Mouse (Mus musculus): ENCODE measurements around the gene Ccdc160.

The Ccdc160 gene

DNA sequence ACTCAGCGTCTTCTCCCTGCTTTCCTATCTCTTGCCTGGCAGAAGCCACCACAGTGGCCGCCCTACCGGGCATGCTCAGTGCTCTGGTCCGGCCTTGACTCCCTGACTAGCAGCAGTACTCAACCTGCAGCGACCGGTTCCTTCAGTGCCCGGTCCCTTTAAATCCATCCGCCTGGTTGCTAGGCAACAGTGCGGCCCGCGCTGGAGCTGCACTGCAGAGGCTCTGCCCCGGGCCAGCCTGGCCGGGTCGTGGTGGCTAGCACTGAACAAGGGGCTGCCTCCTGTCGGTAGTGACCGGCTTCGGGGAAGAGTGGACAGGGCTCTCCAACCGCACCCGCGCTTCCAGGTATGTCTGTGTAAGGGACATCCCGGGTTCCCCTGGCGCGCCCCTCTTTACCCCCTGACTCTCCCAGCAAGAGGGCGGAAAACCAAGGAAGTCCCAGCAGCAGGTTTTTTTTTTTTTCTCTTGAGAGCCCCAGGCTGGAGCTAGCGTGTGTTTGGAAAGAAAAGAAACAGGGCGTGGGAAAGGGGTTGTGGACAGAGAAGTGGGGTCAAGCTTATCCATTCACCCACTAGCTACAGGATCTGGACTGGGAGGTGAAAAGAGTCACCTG is at the start of gene Ccdc160:
Ccdc160 (plus strand) TSS at position 221 of the 614 bp plus-strand sequence.
- in situ Hi-C loops (cut with MboI; ENCODE audit: low pct_unique_long_range_greater_than_20kb in 1 of 2, low sequenced_read_pairs in 2 of 2, unreplicated experiment in 1 of 2), result loop anchor here in 1 of 2 experiments (25.0 kb wide), 1 partner anchor 104 kb away; no protein-coding TSS in a partner anchor

DNA sequence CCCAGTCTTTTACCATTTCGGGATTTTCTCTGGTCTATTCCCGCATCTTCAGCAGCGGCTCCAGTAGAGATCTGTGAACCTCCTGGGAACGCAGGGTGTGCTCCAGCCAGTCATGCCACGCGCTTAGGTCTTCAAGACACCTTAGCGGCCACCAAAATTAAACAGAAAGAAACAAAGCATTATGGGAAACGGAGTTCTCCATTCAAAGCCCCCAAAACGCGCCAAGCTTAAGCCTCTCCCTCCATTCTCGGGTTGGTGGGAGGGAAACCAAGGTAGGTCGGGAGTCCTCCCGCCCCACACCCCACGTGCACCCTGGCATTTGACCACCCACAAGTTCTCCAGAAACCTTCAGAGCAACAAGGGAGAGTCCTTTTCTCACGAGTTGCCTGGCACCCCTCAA is 47.2 kb upstream of the Ccdc160 start:
- in situ Hi-C loops (cut with MboI; ENCODE audit: low pct_unique_long_range_greater_than_20kb in 1 of 2, low sequenced_read_pairs in 2 of 2, unreplicated experiment in 1 of 2), result no loop called here

DNA sequence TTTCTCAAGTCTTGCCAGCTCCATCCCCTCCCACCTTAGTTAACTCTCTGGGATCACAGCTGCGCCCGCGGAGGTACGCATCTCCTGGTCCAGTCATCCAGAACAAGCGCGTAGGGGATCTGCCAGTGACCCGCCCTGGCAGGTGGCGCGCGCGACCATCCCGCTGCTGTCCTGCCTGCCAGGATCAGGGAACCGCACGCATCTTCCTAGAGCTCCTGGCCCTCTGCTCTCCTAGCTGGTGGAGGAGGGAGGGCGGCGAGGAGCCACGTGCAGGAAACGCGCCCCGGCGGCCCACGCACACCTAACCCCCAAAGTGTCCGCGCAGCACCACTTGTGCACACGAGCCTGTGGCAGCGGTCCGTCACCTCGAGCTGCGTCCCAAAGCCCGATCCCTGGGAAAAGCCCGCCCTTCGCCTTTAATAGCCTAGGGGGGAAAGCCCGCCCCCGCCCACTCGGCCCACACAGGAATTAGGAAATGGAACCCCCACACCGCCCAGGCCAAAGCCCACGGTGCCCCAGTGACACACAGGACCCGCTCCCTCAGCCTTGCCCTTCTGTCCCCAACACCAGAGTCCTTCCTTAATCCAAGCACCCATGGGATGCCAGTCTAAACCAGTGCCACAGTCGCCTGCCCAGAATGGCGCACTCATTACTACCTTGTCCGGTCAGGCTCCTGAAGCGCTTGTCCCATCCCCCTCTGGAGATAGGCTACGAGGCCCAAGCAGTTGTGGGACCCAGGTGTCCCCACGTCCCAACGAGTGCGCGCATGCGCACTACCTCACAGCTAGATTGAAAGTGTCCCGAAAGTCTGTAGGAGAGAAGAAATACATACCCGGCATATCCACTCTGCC is 46.6 kb upstream of the Ccdc160 start:
- in situ Hi-C loops (cut with MboI; ENCODE audit: low pct_unique_long_range_greater_than_20kb in 1 of 2, low sequenced_read_pairs in 2 of 2, unreplicated experiment in 1 of 2), result no loop called here

DNA sequence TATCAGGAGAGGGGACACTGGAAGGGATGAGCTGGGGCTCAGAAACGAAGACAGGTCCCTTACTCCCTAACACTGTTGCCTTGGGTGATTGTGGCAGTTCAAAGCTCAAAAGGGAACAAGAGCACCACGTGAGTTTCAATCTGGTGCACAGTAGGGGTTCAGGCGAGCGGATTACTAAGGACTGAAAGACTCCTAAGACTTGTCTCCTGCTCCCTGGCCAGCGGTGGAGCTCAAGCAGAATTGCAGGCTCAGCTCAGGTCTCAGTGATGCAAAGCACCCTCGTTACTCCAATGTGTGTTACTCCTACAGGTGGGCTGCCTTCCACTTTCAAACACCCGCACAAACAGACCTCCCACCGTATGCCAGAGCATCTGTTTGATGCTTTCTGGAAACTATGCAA is 45.5 kb upstream of the Ccdc160 start:
- in situ Hi-C loops (cut with MboI; ENCODE audit: low pct_unique_long_range_greater_than_20kb in 1 of 2, low sequenced_read_pairs in 2 of 2, unreplicated experiment in 1 of 2), result no loop called here

DNA sequence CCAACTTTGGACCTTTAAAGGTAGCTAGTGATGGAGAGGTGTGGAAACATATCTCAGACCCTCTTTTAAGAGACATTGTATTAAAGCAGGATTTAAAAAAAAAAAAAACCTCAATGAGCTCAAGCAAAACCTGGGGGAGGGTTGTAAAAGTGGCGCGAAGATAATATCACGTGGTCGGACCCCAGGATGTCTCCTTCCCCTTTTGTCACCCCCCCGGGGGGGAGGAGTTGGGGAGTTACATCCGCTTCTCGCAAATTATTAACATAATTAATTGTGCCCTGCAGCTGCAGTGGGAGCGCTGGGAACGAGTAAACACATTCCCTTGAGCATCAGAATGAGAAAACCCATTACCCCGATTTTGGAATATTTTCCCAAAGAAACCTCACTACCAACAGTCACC is 45.1 kb upstream of the Ccdc160 start:
- in situ Hi-C loops (cut with MboI; ENCODE audit: low pct_unique_long_range_greater_than_20kb in 1 of 2, low sequenced_read_pairs in 2 of 2, unreplicated experiment in 1 of 2), result no loop called here

DNA sequence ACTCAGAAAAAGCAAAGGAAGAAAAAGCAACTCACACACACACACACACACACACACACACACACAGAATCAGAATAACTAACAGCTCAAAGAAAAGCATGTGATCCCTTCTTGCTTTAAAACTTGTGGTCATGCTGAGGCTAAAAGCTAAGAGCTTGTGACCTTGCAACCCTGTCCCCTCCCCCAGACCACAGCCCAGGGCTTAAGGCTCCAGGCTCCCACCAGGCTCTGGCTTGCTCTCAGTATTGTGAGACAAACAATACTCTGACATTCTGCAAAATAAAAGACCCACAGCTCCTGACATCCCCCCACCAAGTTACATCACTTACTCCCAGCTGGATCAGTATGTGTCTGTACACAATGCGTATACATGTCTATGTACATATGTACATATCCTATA is 44.2 kb upstream of the Ccdc160 start:
- in situ Hi-C loops (cut with MboI; ENCODE audit: low pct_unique_long_range_greater_than_20kb in 1 of 2, low sequenced_read_pairs in 2 of 2, unreplicated experiment in 1 of 2), result no loop called here

DNA sequence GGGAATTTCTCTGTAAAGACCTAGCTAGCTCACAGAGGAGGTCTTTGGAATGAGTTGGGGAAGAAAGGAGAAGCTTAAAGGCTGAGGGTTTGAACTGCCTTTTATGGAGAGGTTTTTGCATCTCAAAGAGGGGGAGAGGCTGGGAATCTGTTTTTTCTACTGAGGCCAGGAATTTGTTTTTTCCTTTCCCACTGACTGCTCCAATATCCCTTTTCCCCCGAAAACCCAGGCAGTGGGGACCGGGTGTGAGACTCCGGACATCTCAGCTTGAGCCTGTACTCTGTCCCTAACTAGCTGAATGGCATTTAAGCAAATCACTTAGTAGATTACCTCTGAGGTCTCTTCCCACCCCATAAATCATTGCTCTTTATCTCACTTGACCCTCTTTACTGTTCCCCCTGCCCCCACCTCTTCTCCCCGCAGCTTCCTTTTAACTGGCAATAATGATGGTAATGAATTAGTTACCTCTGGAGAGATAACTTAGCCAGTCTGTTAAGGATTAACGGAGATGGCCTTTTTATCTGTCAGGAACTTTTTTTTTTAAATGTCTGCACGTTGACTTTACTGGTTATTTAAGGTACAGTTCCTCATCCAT is 37.4 kb upstream of the Ccdc160 start:
- in situ Hi-C loops (cut with MboI; ENCODE audit: low pct_unique_long_range_greater_than_20kb in 1 of 2, low sequenced_read_pairs in 2 of 2, unreplicated experiment in 1 of 2), result loop anchor here in 1 of 2 experiments (25.0 kb wide), 1 partner anchor 116 kb away; no protein-coding TSS in a partner anchor

DNA sequence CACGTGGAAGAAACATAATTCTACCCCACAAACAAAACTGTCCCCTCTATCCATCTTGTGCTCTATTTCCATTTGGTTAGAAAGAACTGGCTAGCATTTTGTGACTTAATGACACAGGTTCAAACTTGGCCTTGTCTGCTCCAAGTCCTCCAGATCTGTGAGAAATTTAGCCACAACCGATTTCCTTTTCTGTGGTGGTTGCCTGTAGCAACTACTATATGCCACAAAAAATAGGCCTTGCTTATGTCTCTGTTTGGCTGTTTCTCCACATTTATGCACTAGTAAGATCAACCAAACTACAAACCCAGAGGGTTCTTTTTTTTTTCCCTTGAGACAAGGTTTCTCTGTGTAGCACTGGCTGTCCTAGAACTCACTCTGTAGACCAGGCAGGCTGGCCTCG is 33.8 kb upstream of the Ccdc160 start:
- in situ Hi-C loops (cut with MboI; ENCODE audit: low pct_unique_long_range_greater_than_20kb in 1 of 2, low sequenced_read_pairs in 2 of 2, unreplicated experiment in 1 of 2), result loop anchor here in 1 of 2 experiments (25.0 kb wide), 1 partner anchor 120 kb away; no protein-coding TSS in a partner anchor

DNA sequence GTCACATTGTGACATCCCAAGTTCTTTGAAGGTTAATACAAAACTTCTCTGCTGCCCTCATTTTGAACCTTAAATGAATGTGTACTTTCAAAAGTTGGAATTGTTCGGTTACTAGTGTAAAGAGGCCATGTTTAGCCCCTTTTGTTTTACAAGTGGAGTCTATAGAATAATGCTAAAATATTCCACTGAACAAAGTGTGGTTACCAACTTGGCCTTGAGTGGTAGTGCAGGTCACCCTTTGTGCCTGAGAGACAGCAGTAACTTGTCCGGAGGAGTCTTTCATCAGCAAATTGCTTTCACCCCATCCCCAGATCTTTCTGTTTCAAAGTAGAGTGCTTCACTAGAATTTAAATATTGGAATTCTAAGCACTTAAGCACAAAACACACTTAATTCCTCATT is 31.8 kb upstream of the Ccdc160 start:
- in situ Hi-C loops (cut with MboI; ENCODE audit: low pct_unique_long_range_greater_than_20kb in 1 of 2, low sequenced_read_pairs in 2 of 2, unreplicated experiment in 1 of 2), result loop anchor here in 1 of 2 experiments (25.0 kb wide), 1 partner anchor 122 kb away; no protein-coding TSS in a partner anchor

DNA sequence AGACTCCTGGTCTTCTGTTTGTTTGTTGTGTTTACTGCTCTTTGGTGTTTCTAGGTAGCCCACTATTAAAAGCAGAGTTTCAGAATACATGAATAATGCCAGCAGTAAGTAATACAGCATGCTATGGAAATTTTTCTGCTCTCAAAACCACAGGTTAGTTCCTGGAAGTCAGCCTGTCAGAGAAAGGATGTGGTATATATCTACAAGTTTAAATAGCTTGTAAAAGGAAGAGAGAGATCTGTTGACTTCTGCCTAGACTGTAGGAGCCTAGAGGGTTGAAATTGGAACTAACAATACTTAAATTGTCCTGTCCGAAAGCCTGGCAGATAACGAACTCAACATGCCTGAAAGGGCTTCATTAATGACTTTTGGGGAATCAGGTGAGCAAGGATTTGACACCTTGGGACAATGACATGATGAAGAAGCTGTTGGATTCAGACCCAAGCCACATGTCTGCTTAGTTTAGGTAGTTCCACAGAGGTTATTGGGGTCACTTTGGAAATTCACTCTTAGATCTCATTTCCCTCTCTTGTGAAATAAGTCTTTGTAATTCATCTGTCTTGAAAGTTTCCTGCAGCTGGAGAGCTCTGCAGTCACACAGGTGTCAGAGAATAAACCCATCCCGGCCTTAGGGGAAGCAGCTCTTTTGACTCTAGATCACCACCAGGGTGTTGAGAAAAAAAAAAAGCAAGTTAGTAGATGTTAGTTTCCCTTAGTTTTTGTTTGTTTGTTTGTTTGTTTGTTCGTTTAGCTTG is 30.6 kb upstream of the Ccdc160 start:
- in situ Hi-C loops (cut with MboI; ENCODE audit: low pct_unique_long_range_greater_than_20kb in 1 of 2, low sequenced_read_pairs in 2 of 2, unreplicated experiment in 1 of 2), result loop anchor here in 1 of 2 experiments (25.0 kb wide), 1 partner anchor 123 kb away; no protein-coding TSS in a partner anchor

DNA sequence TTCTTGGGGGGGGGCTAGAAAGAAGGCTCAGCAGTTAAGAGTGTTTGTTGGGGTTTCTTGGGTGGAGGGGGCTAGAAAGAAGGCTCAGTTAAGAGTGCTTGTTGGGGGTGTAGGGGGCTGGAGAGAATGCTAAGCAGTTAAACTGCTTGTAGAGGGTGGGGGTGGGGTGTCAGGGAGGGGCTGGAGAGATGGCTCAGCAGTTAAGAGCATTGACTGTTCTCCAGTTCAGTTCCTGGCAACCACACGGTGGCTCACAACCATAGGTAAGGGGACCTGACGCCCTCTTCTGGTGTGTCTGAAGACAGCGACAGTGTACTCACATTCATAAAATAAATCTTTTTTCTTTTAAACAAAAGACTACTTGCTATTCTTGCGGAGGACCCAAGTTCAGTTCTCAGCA is 28.8 kb upstream of the Ccdc160 start:
- in situ Hi-C loops (cut with MboI; ENCODE audit: low pct_unique_long_range_greater_than_20kb in 1 of 2, low sequenced_read_pairs in 2 of 2, unreplicated experiment in 1 of 2), result loop anchor here in 1 of 2 experiments (25.0 kb wide), 1 partner anchor 125 kb away; no protein-coding TSS in a partner anchor

DNA sequence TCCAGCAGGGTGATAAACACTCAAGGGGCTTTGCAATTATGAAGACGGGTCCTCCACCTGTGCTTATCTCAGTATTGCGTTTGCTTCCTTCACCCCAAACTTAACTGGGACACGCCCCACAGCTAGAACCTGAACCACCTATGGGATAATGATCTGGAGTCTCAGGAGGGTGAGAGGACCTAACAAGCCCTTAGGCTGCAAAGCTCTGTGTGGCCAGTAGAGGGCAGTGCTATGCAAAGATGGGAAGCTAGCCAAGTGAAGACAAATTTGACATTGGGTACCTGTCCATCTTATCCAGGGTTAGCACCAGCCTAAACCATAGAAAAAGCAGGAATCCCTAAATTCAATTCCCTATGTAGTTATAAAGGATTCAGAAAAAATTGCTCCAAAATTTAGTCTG is 15.0 kb upstream of the Ccdc160 start:
- in situ Hi-C loops (cut with MboI; ENCODE audit: low pct_unique_long_range_greater_than_20kb in 1 of 2, low sequenced_read_pairs in 2 of 2, unreplicated experiment in 1 of 2), result loop anchor here in 1 of 2 experiments (25.0 kb wide), 1 partner anchor 89 kb away; no protein-coding TSS in a partner anchor

DNA sequence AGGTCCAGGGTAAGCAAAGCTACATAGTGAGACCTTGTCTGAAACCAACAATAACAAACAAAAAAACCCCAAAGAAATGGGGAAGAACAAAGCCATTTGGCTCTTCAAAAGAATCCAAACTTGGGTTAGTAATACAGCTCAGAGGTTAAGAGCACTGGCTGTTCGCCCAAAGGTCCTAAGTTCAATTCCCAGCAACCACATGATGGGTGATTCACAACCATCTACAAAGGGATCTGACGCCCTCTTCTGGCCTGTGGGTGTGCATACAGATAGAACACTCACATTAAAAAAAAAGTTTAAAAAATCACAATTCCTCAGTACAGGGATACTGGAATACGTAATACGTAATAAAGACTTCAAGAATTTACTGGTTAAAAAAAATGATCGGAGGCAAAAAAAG is 13.3 kb upstream of the Ccdc160 start:
- in situ Hi-C loops (cut with MboI; ENCODE audit: low pct_unique_long_range_greater_than_20kb in 1 of 2, low sequenced_read_pairs in 2 of 2, unreplicated experiment in 1 of 2), result loop anchor here in 1 of 2 experiments (25.0 kb wide), 1 partner anchor 90 kb away; no protein-coding TSS in a partner anchor

DNA sequence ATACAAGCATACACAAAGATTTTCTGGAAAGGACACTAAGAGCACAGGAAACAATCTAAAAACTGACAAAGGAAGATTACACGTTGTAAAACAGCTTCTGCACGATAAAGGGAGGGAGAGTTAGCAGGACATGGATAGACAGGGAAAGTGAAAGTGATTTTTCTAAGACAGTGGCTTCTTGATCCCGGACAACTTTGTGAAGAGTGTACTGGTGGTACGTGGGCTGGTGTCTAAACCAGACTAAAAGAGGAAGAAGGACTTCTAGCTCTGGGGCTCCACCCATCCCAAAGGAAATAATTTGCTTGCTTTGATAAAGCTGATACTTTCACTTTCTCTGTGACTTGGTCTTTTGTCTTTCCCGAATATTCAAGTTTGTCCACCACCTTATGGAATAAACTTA is 7.1 kb upstream of the Ccdc160 start:
- in situ Hi-C loops (cut with MboI; ENCODE audit: low pct_unique_long_range_greater_than_20kb in 1 of 2, low sequenced_read_pairs in 2 of 2, unreplicated experiment in 1 of 2), result loop anchor here in 1 of 2 experiments (25.0 kb wide), 1 partner anchor 97 kb away; no protein-coding TSS in a partner anchor

DNA sequence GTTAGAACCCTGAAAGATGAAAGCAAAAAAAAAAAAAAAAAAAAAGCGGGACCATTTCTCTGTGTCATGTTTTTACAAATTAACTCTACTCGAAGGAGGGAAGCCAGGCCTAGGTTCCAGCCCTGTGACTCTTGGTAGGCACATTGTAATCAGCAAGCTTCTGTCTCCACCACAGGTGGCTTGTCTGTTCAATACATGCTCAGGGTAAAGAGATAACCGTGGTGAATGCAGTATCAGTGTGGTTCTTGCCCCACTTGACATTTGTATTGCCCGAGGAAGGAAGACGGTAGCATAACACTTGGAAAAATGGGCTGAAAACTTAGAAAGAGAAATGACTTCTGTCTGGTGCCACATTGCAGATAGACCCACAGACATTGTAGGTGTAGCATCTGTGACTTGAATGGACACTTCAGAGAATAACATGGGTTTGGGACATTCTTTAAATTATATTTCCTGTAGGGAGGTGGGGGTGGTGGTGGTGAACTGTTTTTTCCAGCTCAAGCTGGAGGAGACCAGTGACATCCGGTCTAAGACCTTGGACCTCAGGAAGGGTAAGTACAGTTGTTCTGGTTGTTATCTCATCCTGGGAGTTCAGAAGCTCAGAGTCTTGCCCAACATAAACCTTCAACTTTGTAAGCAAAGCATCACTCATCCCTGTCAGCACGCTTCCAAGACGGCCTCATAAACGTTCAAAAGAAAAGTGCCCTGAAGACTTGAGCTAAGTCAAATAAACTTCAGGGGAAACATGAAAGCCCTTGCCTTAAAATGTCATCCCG is 1.1 kb downstream of the Ccdc160 start:
- in situ Hi-C loops (cut with MboI; ENCODE audit: low pct_unique_long_range_greater_than_20kb in 1 of 2, low sequenced_read_pairs in 2 of 2, unreplicated experiment in 1 of 2), result loop anchor here in 1 of 2 experiments (25.0 kb wide), 1 partner anchor 105 kb away; no protein-coding TSS in a partner anchor

DNA sequence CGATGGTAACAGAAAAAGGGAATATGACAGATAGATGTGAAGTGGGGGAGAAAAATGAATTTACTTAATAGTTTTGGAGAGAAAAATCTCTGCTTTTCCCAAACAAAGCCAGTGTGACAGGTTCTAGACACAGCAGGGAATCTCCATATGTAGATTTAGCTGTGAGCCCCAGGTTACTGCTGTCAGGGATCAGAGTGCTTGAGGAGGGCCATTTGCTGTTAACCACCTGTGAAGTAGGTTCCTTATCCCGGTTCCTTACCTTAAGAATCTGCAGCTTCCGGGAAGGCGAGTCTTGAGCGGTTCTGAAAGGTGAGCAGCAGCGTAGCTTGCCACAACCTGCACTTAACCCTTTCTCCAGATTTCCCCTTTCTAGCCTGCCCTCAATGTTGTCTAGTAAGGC is 1.9 kb downstream of the Ccdc160 start:
- in situ Hi-C loops (cut with MboI; ENCODE audit: low pct_unique_long_range_greater_than_20kb in 1 of 2, low sequenced_read_pairs in 2 of 2, unreplicated experiment in 1 of 2), result loop anchor here in 1 of 2 experiments (25.0 kb wide), 1 partner anchor 106 kb away; no protein-coding TSS in a partner anchor

DNA sequence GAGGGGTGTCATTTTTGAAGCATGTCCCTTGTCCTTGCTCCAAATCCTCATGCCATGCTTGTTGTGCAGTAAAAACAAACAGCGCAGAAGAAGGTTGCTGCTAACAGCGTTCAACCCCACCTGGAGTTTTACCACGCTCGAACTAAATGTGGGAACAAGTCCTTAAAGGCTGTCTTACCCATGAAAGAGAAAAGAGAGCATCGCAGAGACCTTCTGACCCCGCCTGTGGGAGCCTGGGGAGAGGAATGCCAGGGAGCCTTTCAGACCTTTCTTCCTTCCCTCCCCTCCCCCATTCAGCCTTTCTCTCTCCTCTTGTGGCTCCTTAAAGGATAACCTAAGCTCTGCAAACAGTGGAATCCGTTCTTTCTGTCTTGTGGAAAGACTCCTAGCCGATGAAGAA is 4.8 kb downstream of the Ccdc160 start:
- in situ Hi-C loops (cut with MboI; ENCODE audit: low pct_unique_long_range_greater_than_20kb in 1 of 2, low sequenced_read_pairs in 2 of 2, unreplicated experiment in 1 of 2), result loop anchor here in 1 of 2 experiments (25.0 kb wide), 1 partner anchor 109 kb away; no protein-coding TSS in a partner anchor

Data from mouse embryonic stem cell (cell line).